Mouse (Mus musculus) bone marrow, adult 2 months (tissue): ENCODE data around the gene Srsf10.

Source experiments
- CTCF ChIP-seq: fragments of 200-500 bp; IDR thresholded peaks from 2 replicates; pipeline ENCODE4 v1.5.1; 2011; ENCODE audit warnings: low read length, control low read depth; ENCODE audit not compliant: control insufficient read depth, insufficient read depth
- POLR2A ChIP-seq: fragments of 200-500 bp; IDR thresholded peaks from 2 replicates; pipeline ENCODE4 v1.6.1; 2011; ENCODE audit warnings: low read depth, mild to moderate bottlenecking, control low read depth, low read length, borderline replicate concordance; ENCODE audit not compliant: control insufficient read depth

GRCm38 (mm10) chr4:135895071-135895571 is 39.6 kb downstream of the Srsf10 start, which contains the start of gene Cnr2:
- TF ChIP-seq CTCF (no peak), POLR2A (no peak)
